Mouse (Mus musculus) heart, postnatal 36 days (tissue): ENCODE data around the gene Atxn7l3. TPM values are rescaled to one million over a fixed set of nuclear protein-coding genes. Genes with fewer than 3 reads are reported as not detected.
A peak's percentile ranks its signal among the peaks of the same experiment; 100 is the strongest.
"Not testable (repeated sequence)": the region's sequence is repeated elsewhere in the genome, so short reads cannot be mapped to it uniquely, and the experiment has no call there.

Experiments
- DNase-seq, 2 experiments: peaks; one replicate each; pipeline ENCODE4 v3.0.0; 2021 to 2022
- intact Hi-C: fragments of 180-260 bp; cut with DNase I; formaldehyde crosslinking; loops from one replicate; pipeline ENCODE4 v1.15.1; 2025
- total RNA-seq, 2 experiments: library from RNA; stranded (reverse); gene quantifications; 2 replicates each; pipeline ENCODE4 v1.2.3; 2021

Atxn7l3 gene
- total RNA-seq, 2 experiments from 2014 or later, result 22.9 to 24.2 TPM

GRCm38 (mm10) chr11:102299839-102300238 lies 3.4 kb upstream of the Atxn7l3 start:
- peak in 1 of 2 experiments; percentile 61 for DNase-seq
- intact Hi-C loops, result no loop called here

DNA sequence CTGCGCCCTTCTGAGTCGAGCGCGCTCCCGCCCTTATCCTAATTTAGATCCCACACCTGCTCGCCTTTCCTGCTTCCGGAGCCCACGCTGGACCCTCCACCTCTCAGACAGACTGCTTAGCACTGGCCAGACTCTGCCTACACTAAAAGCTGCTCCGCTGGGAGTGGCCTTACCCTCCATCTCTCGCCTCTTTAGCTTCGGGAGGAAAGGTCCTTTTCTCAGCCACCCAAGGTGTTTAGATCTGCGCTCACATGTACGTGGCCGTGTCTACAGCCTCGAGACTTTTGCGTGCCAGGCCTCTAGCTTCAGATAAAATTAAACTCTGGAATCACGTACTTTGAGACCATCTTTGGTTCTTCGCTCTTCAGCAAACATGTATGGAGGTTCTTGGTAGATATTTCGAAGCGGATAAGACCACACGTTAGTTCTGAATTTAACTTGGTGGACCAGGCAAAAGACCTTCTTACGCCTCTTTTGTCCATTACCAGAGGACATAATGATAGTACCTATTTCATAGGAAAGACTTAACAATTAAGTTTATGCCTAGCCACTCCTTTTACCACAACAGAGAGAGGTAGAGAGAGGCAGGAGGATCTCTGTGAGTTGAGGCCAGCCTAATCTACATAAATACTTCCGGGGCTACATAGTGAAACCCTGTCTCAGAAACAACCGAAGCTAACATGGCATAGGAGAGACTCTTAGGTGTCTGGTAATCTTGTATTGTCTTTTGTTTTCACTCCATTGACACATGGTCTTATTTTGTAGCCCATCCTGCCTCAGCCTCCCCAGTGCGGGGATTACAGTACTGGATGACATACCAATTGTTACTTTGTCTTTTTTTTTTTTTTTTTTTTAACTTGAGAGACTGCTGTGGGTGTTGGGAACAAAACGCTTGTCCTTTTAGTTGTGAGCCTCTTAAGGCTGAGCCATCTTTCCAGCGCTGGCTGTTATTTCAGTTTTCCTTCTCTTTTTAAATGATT lies 1.4 kb upstream of the Atxn7l3 start:
- DNase-seq, result no peak
- intact Hi-C loops, result loop anchor here (2.0 kb wide), 1 partner anchor 19 kb away; no protein-coding TSS in a partner anchor

DNA sequence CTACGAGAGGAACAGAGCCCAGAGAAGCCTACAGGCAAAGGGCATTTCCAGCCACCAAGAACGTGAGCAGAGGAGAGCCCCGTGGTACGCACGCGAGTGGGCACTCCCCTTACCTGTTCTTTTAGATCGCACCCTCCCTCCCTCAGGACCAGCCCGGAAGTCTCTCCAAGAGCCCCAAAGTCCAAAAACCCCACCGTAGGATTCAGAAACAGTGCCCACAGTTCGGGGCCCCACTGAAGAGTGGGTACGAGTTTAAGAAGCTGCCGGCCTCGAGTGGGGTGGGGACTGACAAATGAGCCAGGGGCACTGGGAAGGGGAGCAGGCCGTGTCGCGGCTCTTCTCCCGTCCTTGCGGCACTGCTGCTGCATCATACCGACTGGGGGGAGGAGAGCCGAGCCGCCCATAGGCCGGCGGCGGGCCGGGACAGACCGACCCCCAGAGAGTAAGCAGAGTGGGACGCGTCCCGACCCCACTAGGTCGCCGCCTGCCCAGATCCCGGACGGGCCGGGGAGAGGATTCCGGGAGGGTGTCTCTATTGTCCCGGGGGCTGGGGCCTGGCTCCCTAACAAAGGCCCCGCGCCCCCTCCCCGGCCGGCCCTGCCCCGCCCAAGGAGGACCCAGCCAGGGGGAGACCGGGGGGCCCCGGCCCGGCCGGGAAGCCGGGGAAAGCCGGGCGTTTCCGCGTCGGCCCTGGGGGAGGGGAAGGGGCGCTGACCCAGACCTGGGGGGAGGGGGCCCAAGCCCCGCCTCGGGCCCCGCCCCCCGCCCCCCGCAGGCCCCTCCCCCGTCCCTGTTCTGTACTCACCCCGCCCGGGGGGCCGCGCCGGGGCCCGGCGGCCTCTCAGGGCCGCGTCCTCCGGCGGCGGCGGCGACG lies 596 bp downstream of the Atxn7l3 start:
- intact Hi-C loops, result loop anchor here (1.0 to 2.0 kb wide), 2 partner anchors 11 to 21 kb away; no protein-coding TSS in a partner anchor
- peak; percentile 47 to 72 for DNase-seq

GRCm38 (mm10) chr11:102294887-102295597 lies 1.4 kb downstream of the Atxn7l3 start:
- intact Hi-C loops, result loop anchor here (1.0 kb wide), 1 partner anchor 10 kb away; no protein-coding TSS in a partner anchor
- peak in 1 of 2 experiments; percentile 44 for DNase-seq

- no peak for DNase-seq
- intact Hi-C loops, result no loop called here
Observed at GRCm38 (mm10) chr11:102294416-102294815, 2.0 kb downstream of the Atxn7l3 start.

DNA sequence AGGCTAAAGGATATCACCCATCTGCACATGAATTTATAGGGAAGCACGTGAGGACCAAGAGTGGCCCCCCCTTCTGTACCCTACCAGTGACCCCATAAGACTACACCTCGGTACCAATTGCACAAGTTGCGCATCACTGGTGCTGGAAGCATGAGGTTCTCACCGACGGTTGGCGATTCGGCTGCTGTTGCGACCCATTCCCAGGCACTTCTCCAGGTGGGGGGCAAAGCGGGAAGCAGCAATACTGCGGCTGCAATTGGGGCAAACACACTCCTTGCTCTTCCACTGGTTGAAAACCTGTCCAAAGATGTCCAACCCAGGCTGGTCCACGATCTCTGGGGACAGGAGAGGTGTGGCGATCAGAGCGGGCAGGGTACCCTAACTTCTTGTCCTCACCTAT lies 2.5 kb downstream of the Atxn7l3 start:
- no peak for DNase-seq
- intact Hi-C loops, result no loop called here

DNA sequence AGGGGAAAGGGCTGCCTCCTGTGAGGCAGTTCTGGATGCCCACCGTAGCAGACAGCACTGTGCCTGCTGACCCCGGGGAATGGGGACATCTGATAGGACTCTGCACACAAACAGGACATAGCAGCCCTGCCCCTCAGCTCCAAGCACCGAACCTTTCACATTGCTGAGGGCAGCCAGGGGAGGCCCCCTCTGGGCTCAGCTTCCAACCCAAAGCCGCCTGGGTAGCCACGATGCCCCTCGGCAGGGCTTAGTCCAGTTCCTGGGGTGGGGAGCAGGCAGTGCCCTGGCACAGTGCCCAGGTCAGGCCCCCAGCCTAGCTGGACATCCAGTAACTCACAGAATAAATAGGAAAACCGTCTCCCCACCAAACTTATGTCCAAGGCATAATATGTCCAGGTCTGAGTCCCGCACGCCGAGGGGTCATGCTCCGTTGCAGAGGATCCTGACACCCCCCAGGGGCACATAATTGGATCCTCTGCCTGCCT lies 5.3 kb downstream of the Atxn7l3 start:
- no peak for DNase-seq

GRCm38 (mm10) chr11:102290141-102290540 lies 6.3 kb downstream of the Atxn7l3 start:
- intact Hi-C loops, result no loop called here
- no peak for DNase-seq

More for the DNA sequence above, 5.3 kb downstream of the Atxn7l3 start:
- intact Hi-C loops, result no loop called here

DNA sequence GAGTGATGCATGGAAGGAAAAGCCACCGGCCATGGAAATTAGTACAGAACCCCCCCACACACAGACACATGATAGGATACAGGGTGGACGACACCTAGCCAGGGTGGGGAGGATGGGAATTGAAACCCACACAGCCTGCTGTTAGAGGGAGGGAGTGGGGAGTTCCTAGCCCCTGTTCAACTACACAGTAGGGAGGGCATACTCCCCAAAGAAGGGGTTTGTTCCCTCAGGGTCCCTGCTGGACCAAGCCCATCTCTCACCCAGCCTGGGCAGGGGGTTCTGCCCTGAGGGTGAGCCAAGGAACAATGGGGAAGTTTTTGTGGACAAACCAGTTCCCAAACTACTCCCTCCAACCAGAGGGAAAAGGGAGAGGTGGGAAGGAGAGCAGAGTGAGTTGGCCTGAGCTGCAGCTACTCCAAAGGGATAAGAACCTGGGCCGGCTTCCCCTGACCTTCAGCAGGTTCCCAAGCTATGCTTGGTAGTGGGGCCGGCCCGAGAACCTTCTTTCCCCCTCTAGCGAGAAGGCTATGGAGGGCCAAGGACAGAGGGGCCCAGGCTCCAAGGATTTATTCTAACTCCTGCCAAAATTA lies 6.8 kb downstream of the Atxn7l3 start:
- intact Hi-C loops, result no loop called here
- DNase-seq, result no peak

- intact Hi-C loops, result no loop called here
- no peak for DNase-seq
Observed at GRCm38 (mm10) chr11:102288913-102289312, 7.5 kb downstream of the Atxn7l3 start.

DNA sequence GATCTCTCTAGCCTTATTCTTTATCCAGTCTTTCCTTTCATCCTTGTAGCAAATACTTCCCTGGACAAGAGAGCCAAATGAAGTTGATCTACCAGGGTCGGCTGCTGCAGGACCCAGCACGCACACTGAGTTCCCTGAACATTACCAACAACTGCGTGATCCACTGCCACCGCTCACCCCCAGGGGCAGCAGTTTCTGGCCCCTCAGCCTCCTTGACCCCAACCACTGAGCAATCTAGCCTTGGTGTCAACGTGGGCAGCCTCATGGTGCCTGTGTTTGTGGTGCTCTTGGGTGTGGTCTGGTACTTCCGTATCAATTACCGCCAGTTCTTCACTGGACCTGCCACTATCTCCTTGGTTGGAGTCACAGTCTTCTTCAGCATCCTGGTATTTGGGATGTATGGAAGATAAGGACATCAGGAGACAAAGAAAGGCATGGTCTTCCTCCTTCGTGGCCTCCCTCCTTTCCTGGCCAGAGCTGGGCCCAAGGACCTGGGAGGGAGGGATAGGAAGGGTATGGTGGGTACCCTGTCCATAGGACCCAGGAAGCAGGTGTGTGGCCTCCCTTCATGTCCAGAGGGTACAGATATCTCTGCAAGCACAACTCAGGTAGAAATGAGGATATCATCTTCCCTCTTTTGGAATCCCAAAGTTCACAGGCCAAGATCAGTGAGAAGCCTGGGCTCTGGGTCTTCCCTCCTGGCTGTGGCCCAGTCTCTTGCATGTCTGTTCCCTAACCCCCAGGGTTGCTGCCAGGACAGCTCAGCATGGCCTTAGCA lies 8.2 kb downstream of the Atxn7l3 start:
- intact Hi-C loops, result no loop called here
- no peak for DNase-seq

GRCm38 (mm10) chr11:102287485-102287884 lies 8.9 kb downstream of the Atxn7l3 start:
- intact Hi-C loops, result no loop called here
- DNase-seq, result no peak

GRCm38 (mm10) chr11:102285095-102285834 lies 11.2 kb downstream of the Atxn7l3 start:
- intact Hi-C loops, result loop anchor here (1.0 kb wide), 1 partner anchor 10 kb away; no protein-coding TSS in a partner anchor
- no peak for DNase-seq

- intact Hi-C loops, result loop anchor here (1.0 kb wide), 1 partner anchor 11 kb away; no protein-coding TSS in a partner anchor
Observed at GRCm38 (mm10) chr11:102284501-102285094, 11.8 kb downstream of the Atxn7l3 start, which contains the start of gene Tmub2. Gene Tmub2, plus strand, starts transcription at chr11:102284931.

GRCm38 (mm10) chr11:102283922-102284321 lies 12.5 kb downstream of the Atxn7l3 start:
- no peak for DNase-seq
- intact Hi-C loops, result no loop called here

More at GRCm38 (mm10) chr11:102284501-102285094, 11.8 kb downstream of the Atxn7l3 start, which contains the start of gene Tmub2:
- peak; percentile 93 to 94 for DNase-seq

DNA sequence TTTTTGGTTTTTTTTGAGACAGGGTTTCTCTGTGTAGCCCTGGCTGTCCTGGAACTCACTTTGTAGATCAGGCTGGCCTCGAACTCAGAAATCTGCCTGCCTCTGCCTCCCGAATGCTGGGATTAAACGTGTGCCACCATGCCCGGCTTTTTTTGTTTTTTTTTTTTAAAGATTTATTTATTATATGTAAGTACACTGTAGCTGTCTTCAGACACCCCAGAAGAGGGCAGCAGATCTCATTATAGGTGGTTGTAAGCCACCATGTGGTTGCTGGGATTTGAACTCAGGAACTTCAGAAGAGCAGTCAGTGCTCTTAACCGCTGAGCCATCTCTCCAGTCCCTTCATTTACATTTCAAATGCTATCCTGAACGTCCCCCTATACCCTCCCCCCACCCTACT lies 16.2 kb downstream of the Atxn7l3 start:
- intact Hi-C loops, result not testable (repeated sequence)

GRCm38 (mm10) chr11:102279595-102279994 lies 16.8 kb downstream of the Atxn7l3 start:
- intact Hi-C loops, result no loop called here
- DNase-seq, result no peak

More for the DNA sequence above, 16.2 kb downstream of the Atxn7l3 start:
- not testable (repeated sequence) for DNase-seq
